Mouse (Mus musculus): Measurements from ENCODE around the gene Hmcn1. TPM values are rescaled to one million over a fixed set of nuclear protein-coding genes. Genes with fewer than 3 reads are reported as not detected.

Hmcn1 gene
- polyA plus RNA-seq, 1 experiment from 2014 or later = 36.0 TPM

GRCm38 (mm10) chr1:150869189-150869588, 124.0 kb downstream of the Hmcn1 start:
- Histone ChIP-seq H3K9me3 (no peaks in the 10 kb centered on the region), H3K36me3 (no peaks in the 10 kb centered on the region), H3K27ac (no peak overlapping the region), H3K4me1 (peaks cover 12% of the 10 kb centered on the region), H3K4me3 (no peak overlapping the region), H3K9ac (no peak overlapping the region), H3K27me3 (no peaks in the 10 kb centered on the region), H3K4me2 (replicated peaks) (no peak overlapping the region)
- no peak for ATAC-seq (ENCODE audit: low FRiP score, low read depth)

- WGBS = 81% methylated on average over 5 of the region's 5 CpGs
- H3K4me3 ChIP-seq = no peak overlapping the region
- H3K4me1 ChIP-seq = peaks cover 7% of the 10 kb centered on the region; the same call in 1 of the 2 replicates
- no peaks in the 10 kb centered on the region for H3K36me3 ChIP-seq
- H3K9ac ChIP-seq = no peak overlapping the region
- H3K27me3 ChIP-seq = no peaks in the 10 kb centered on the region
- ATAC-seq (ENCODE audit: low FRiP score, low read depth) = no peak
- H3K27ac ChIP-seq = no peak overlapping the region
- H3K4me2 ChIP-seq (replicated peaks) = no peak overlapping the region
- H3K9me3 ChIP-seq = no peaks in the 10 kb centered on the region
Measured at GRCm38 (mm10) chr1:150866615-150867014, 126.6 kb downstream of the Hmcn1 start.

GRCm38 (mm10) chr1:150857779-150858178, 135.5 kb downstream of the Hmcn1 start:
- Histone ChIP-seq H3K9me3 (no peaks in the 10 kb centered on the region), H3K27me3 (no peaks in the 10 kb centered on the region), H3K27ac (no peak overlapping the region), H3K4me2 (replicated peaks) (no peak overlapping the region), H3K9ac (no peak overlapping the region), H3K36me3 (peaks cover 28% of the 10 kb centered on the region), H3K4me3 (no peak overlapping the region), H3K4me1 (no peaks in the 10 kb centered on the region)
- 92% methylated on average over 2 of the region's 2 CpGs for WGBS
- no peak for ATAC-seq (ENCODE audit: low FRiP score, low read depth)

- no peak for ATAC-seq (ENCODE audit: low FRiP score, low read depth)
- Histone ChIP-seq H3K4me3 (no peak overlapping the region), H3K9me3 (no peaks in the 10 kb centered on the region), H3K27me3 (no peaks in the 10 kb centered on the region), H3K4me2 (replicated peaks) (no peak overlapping the region), H3K36me3 (peaks cover 4% of the 10 kb centered on the region; the same call in 1 of the 2 replicates), H3K27ac (no peak overlapping the region), H3K9ac (no peak overlapping the region), H3K4me1 (peaks cover 11% of the 10 kb centered on the region)
- WGBS = 70% methylated on average over 6 of the region's 6 CpGs
Measured at GRCm38 (mm10) chr1:150833448-150833847, 159.8 kb downstream of the Hmcn1 start.

GRCm38 (mm10) chr1:150829851-150830250, 163.4 kb downstream of the Hmcn1 start:
- Histone ChIP-seq H3K4me2 (replicated peaks) (no peak overlapping the region), H3K36me3 (no peaks in the 10 kb centered on the region)
- no peak for ATAC-seq (ENCODE audit: low FRiP score, low read depth)

GRCm38 (mm10) chr1:150827169-150827568, 166.1 kb downstream of the Hmcn1 start:
- Histone ChIP-seq H3K36me3 (no peaks in the 10 kb centered on the region), H3K27ac (no peak overlapping the region), H3K9ac (no peak overlapping the region), H3K4me1 (peaks cover 9% of the 10 kb centered on the region), H3K4me2 (replicated peaks) (no peak overlapping the region), H3K4me3 (no peak overlapping the region), H3K9me3 (no peaks in the 10 kb centered on the region), H3K27me3 (no peaks in the 10 kb centered on the region)
- 61% methylated on average over 5 of the region's 5 CpGs for WGBS
- ATAC-seq (ENCODE audit: low FRiP score, low read depth) = no peak

More at GRCm38 (mm10) chr1:150829851-150830250, 163.4 kb downstream of the Hmcn1 start:
- Histone ChIP-seq H3K27ac (no peak overlapping the region), H3K9ac (no peak overlapping the region), H3K4me3 (no peak overlapping the region), H3K27me3 (no peaks in the 10 kb centered on the region), H3K9me3 (no peaks in the 10 kb centered on the region), H3K4me1 (peaks cover 11% of the 10 kb centered on the region)
- 24% methylated on average over 7 of the region's 7 CpGs for WGBS

- 44% methylated on average over 5 of the region's 5 CpGs for WGBS
Measured at GRCm38 (mm10) chr1:150824334-150825005, 168.8 kb downstream of the Hmcn1 start.

GRCm38 (mm10) chr1:150816035-150816807, 177.0 kb downstream of the Hmcn1 start:
- H3K27ac ChIP-seq = peak overlapping the region; percentile 83

More at GRCm38 (mm10) chr1:150824334-150825005, 168.8 kb downstream of the Hmcn1 start:
- ATAC-seq (ENCODE audit: low FRiP score, low read depth) = no peak; the same call in 1 of the 2 replicates
- H3K9ac ChIP-seq = no peak overlapping the region
- no peak overlapping the region for H3K4me2 ChIP-seq (replicated peaks)
- no peaks in the 10 kb centered on the region for H3K9me3 ChIP-seq
- no peak overlapping the region for H3K4me3 ChIP-seq
- peaks cover under 1% of the 10 kb centered on the region; the same call in 1 of the 2 replicates for H3K4me1 ChIP-seq
- no peaks in the 10 kb centered on the region for H3K36me3 ChIP-seq
- H3K27ac ChIP-seq = no peak overlapping the region
- no peaks in the 10 kb centered on the region for H3K27me3 ChIP-seq

GRCm38 (mm10) chr1:150814917-150815316, 178.3 kb downstream of the Hmcn1 start:
- no peak for ATAC-seq (ENCODE audit: low FRiP score, low read depth)

More at GRCm38 (mm10) chr1:150816035-150816807, 177.0 kb downstream of the Hmcn1 start:
- Histone ChIP-seq H3K36me3 (peaks cover 4% of the 10 kb centered on the region; the same call in 1 of the 2 replicates), H3K4me3 (no peak overlapping the region), H3K27me3 (no peaks in the 10 kb centered on the region), H3K9me3 (no peaks in the 10 kb centered on the region), H3K4me2 (replicated peaks) (no peak overlapping the region), H3K4me1 (peaks cover 19% of the 10 kb centered on the region), H3K9ac (no peak overlapping the region)
- 44% methylated on average over 11 of the region's 11 CpGs for WGBS
- ATAC-seq (ENCODE audit: low FRiP score, low read depth) = peak; percentile 72

GRCm38 (mm10) chr1:150813381-150813780, 179.9 kb downstream of the Hmcn1 start:
- H3K4me3 ChIP-seq = no peak overlapping the region
- ATAC-seq (ENCODE audit: low FRiP score, low read depth) = no peak

More at GRCm38 (mm10) chr1:150814917-150815316, 178.3 kb downstream of the Hmcn1 start:
- Histone ChIP-seq H3K9ac (no peak overlapping the region), H3K36me3 (peaks cover 4% of the 10 kb centered on the region; the same call in 1 of the 2 replicates), H3K4me3 (no peak overlapping the region), H3K4me1 (peaks cover 19% of the 10 kb centered on the region), H3K27me3 (no peaks in the 10 kb centered on the region), H3K9me3 (no peaks in the 10 kb centered on the region), H3K4me2 (replicated peaks) (no peak overlapping the region), H3K27ac (no peak overlapping the region)
- WGBS = 70% methylated on average over 4 of the region's 4 CpGs

GRCm38 (mm10) chr1:150806864-150807263, 186.4 kb downstream of the Hmcn1 start:
- no peak overlapping the region for H3K9ac ChIP-seq
- no peak overlapping the region for H3K27ac ChIP-seq
- H3K9me3 ChIP-seq = no peaks in the 10 kb centered on the region
- H3K36me3 ChIP-seq = peaks cover 22% of the 10 kb centered on the region
- H3K4me2 ChIP-seq (replicated peaks) = no peak overlapping the region
- H3K27me3 ChIP-seq = no peaks in the 10 kb centered on the region
- H3K4me1 ChIP-seq = no peaks in the 10 kb centered on the region
- no peak overlapping the region for H3K4me3 ChIP-seq
- WGBS = 87% methylated on average over 3 of the region's 3 CpGs
- no peak for ATAC-seq (ENCODE audit: low FRiP score, low read depth)

More at GRCm38 (mm10) chr1:150813381-150813780, 179.9 kb downstream of the Hmcn1 start:
- peaks cover 11% of the 10 kb centered on the region for H3K36me3 ChIP-seq
- H3K9ac ChIP-seq = no peak overlapping the region
- peaks cover 19% of the 10 kb centered on the region for H3K4me1 ChIP-seq
- no peaks in the 10 kb centered on the region for H3K9me3 ChIP-seq
- H3K4me2 ChIP-seq (replicated peaks) = no peak overlapping the region
- H3K27me3 ChIP-seq = no peaks in the 10 kb centered on the region
- H3K27ac ChIP-seq = no peak overlapping the region

- Histone ChIP-seq H3K36me3 (peaks cover 26% of the 10 kb centered on the region), H3K9ac (no peak overlapping the region), H3K27me3 (no peaks in the 10 kb centered on the region), H3K9me3 (no peaks in the 10 kb centered on the region), H3K4me2 (replicated peaks) (no peak overlapping the region), H3K4me1 (no peaks in the 10 kb centered on the region), H3K4me3 (no peak overlapping the region), H3K27ac (no peak overlapping the region)
- ATAC-seq (ENCODE audit: low FRiP score, low read depth) = no peak
- WGBS = 93% methylated on average over 2 of the region's 2 CpGs
Measured at GRCm38 (mm10) chr1:150805466-150805865, 187.8 kb downstream of the Hmcn1 start.

Measured in limb, embryonic 13.5 days (tissue).